Mouse (Mus musculus) urinary bladder, postnatal 14 days (tissue): Measurements from ENCODE around the gene Ccn2.

Source experiments
- DNase-seq: peaks from one replicate; pipeline ENCODE4 v3.0.0; 2021; ENCODE audit warnings: low spot score

Ccn2 gene

GRCm38 (mm10) chr10:24641416-24642140 lies 46.3 kb downstream of the Ccn2 start:
- DNase-seq, result no peak

DNA sequence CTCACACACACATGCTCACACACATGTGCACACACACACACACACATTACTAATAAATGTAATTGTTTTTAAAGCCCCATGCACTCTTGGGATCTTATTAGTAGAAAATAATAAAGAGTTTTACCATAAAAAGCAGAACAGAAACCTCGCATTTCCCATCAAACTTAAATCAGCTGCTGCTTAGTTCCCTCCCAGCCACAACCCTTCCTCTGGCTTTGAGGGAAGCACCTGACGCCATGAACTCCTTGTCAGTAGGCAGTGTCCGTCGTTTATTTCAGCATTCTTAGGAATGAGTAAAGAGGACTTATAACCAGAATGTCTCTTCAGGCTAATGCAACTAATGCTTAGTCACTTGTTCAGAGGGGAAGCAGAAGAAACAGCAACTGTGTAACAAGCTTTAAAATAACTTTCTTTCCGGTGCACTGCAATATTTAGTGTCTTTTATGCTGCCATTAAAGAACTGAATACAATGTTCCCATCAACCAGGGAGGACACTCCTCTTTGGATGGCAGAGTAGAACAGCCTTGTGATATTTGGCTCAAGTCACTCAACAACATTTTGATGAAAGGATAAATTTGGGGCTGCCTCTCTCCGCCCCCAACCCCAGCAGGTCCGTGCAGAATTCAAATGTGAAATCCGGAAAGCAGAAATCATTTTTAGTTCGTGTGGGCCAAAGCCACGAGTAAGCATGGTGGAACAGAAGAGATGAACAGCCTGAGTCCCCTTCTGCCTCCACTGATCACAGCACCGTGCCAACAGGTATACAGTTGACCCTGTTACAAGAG lies 47.7 kb downstream of the Ccn2 start:
- DNase-seq, result no peak

DNA sequence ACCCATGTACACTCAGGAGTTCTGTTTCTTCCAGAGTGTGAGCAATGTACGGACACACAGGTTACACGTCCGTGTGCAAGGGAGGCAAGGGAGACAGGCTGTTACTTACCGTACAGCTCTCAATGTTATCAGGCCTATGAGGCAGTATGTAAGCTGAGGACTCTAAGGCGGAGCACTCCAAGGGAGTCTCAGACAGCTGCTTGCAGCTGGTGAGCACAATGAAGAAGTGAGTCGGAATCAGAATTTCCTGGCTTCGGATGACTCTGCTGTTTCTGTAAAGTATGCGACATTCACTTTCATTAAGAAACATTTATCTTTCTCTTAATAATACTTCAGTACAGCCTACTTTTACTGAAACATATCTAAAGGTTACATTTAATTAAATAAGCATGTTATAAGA lies 49.9 kb downstream of the Ccn2 start:
- DNase-seq, result no peak
